Mouse (Mus musculus) skeletal muscle tissue, adult 2 months (tissue): ENCODE measurements around the gene Gemin2.
"Not testable (repeated sequence)": the region's sequence is repeated elsewhere in the genome, so short reads cannot be mapped to it uniquely, and the experiment has no call there.

ENCODE experiments used
- DNase-seq: peaks from one replicate; pipeline ENCODE4 v3.0.0-alpha.2; 2012; ENCODE audit warnings: low read depth, low spot score

Gene Gemin2

DNA sequence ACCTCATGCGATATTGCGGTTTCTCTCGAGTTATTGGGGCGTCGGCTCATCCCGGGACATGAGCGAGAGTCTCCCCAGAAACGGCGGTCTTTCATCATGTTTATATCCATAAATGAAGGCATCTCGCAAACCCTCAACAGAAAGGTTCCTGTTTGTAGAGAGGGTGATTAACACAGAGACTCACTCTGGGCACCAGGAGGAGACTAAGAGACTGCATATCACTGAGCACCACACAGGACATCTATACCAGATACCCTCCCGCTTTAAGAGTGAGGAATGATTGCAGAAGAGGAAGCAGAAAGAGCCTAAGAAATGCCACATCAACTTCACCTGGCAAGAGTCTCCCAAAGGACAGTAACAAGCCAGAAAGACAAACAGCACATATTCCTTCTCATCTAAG, 43.0 kb downstream of the Gemin2 start:
- DNase-seq = no peak

DNA sequence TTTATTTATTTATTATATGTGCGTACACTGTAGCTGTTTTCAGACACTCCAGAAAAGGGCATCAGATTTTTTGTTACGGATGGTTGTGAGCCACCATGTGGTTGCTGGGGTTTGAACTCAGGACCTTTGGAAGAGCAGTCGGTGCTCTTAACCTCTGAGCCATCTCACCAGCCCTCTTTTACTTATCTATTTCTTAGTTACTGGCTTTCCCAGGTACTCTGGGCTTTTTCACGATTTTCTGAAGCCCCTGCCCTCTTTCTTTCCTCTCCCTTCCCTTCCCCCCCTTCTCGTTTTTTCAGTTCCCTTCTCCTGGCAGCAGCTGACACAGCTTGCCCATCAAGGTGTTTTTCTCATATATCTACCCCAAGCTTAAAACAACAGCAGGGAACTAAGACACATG, 45.0 kb downstream of the Gemin2 start:
- not testable (repeated sequence) for DNase-seq

DNA sequence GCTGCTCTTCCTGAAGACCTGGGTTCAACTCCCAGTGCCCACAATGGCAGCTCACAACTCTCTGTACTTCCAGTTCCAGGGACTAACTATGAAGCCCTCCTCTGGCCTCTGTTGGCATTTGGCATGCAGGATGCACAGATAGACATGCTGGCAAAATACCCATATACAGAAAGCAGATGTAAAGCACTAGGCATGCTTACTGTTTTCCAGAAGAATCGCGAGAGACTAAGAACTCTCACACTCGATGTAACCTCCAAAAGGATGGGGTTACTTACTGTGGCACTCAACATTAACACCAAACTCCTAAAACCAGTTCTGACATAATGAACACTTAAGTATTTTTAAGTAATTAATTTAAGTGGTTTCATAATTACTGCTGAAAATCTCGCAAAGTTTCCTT, 47.1 kb downstream of the Gemin2 start:
- DNase-seq = no peak

DNA sequence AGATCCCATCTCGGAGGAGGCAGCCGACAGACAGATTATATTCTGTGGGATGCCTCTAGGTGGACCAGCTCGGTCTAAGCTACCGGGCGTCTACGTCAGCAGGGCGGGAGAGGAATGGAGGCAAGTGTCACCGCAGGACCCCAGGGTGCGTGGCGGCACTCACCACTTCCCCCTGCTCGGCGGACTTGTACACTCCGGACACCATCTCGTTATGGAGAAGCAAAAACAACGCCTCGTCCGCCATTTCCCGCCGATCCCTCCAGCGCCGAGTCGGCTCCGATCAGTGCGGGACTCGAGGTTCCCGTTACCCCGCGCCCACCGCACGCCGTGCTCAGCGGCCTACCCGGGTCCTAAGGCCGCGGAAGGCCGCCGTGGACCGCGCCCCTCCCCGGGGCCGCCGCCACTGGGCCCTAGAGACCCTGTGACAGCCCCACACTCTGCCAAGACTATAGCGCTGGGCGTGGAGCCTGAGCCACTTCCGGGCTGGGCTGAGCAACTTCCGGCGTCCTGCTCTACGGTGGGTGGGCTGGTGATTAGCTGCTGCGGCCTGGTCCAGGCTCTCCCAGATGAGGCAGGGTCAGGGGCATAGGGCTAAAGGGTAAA, 47.9 kb downstream of the Gemin2 start, which contains the start of gene Trappc6b:
Gene Trappc6b (minus strand): TSS at position 480 of the 603 bp plus-strand sequence.
- peak; percentile 68 for DNase-seq

DNA sequence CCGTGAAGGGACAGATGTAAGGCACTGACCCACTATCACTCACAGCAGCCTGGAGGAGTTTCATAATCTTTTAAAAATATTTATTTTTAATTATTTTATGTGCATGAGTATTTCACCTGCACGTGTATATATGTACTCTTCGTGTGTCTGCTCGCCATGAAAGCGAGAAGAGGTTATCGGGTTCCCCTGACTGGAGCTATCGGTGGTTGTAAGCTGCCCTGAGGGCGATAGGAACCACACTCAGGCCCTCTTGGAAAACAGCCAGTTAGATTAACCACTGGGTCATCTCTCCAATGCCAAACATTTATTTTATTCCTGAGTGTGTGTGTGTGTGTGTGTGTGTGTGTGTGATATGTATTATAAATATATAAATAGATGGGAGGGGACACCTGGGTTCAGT, 51.6 kb downstream of the Gemin2 start:
- DNase-seq = no peak

DNA sequence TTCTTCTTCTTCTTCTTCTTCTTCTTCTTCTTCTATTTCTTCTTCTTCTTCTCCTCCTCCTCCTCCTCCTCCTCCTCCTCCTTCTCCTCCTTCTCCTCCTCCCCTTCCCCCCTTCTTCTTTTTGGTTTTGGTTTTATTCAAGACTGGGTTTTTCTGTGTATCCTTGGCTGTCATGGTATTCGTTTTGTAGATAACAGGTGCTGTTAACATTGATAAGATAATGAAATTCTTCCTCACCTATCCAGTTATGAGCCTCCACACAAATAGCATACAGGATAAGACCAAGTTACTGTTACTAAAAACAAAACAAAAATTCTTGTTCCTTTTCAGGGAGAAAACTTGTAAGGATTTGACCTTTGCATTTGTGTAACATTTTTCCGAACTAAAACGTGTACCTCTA, 52.6 kb downstream of the Gemin2 start:
- DNase-seq = no peak

DNA sequence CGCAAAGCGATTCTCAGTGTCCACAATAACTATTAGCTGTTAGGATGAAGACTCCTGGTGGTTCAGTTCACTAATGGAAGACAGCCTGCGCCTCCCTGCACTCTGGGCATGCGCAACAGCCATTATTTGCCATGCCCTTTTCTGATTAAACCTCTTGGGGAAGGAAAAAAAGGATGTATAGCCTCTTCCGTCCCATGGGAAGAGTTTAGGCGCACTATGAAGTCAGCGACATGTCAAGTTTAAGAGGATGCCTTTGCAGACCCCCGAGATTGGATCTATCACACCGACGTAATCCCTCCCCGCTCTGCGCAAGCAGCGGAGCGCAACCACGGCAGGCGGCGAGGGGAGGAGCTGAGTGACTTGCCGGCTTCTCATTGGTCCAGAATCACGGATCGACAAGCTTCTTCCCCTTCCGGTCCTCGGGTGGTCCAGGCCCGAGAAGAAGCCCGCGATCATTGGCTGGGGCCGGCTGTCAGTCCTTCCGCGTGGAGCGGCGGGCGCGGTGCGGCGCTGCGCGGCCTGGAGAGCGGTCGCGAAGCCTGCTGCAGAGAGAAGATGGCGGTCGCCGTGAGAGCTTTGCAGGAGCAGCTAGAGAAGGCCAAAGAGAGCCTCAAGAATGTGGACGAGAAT, 53.4 kb downstream of the Gemin2 start, which contains the start of gene Pnn:
Gene Pnn (plus strand): TSS at position 437 of the 630 bp plus-strand sequence.
- DNase-seq = peak; percentile 98

DNA sequence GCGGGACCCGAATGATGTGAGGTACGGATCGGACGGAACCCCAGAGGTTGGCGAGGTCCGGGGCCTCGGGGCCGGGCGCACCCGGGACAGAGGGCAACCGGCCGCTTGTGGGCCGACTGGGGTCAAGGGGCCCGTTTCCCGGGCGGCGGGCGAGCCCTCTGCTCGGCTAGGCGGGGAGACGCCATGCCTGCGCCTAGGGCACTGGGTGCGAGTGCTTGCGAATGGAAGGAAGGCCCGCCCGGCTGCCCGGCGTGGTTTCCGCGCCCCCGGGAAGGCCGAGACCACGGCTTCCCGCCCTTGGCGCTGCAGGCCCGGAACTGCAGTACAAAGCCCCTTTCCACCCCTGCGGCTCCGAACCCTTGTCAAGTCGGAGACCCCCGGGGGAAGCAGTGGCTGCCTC, 53.9 kb downstream of the Gemin2 start:
- no peak for DNase-seq

DNA sequence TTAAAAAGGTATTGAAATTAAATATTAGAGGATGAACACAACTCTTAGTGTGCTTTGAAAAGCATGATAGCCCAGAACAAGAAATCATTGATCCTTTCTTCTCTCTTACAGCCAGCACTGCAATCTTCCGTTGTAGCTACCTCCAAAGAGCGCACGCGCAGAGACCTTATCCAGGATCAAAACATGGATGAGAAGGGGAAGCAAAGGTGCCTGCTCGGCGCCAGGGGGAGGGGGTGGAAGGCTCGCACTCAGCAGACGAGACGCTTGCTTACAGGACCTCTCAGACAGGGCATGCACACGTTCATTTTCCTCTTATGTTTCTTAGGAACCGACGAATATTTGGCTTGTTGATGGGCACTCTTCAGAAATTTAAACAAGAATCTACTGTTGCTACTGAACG, 55.6 kb downstream of the Gemin2 start:
- no peak for DNase-seq

DNA sequence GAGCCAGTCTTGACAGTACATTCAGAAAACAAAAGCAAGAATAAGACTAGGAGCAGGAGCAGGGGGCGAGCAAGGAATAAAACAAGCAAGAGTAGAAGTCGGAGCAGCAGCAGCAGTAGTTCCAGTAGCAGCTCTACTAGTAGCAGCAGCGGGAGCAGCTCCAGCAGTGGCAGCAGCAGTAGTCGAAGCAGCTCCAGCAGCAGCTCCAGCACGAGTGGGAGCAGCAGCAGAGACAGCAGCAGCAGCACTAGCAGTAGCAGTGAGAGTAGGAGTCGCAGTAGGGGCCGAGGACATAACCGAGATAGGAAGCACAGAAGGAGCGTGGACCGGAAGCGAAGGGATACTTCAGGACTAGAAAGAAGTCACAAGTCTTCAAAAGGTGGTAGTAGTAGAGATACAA, 59.1 kb downstream of the Gemin2 start:
- no peak for DNase-seq

DNA sequence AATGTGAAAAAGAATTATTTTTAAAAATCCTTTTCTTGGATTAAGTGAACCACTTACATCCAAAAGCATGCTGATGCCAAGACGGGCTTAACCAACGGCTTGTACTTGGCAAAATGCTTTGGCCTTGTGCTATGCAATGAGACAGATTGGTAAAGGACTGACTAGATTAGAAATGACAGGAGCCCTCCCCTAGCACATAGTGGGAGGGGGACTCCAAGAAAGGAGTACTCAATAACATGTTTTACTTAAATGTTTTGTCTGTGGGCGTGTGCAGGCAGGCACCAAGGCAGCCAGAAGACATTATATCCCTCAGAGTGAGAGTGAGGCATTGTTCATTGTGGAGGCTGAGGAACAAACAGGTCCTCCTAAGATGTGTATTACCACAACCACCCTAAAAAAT, 60.9 kb downstream of the Gemin2 start:
- DNase-seq = no peak

DNA sequence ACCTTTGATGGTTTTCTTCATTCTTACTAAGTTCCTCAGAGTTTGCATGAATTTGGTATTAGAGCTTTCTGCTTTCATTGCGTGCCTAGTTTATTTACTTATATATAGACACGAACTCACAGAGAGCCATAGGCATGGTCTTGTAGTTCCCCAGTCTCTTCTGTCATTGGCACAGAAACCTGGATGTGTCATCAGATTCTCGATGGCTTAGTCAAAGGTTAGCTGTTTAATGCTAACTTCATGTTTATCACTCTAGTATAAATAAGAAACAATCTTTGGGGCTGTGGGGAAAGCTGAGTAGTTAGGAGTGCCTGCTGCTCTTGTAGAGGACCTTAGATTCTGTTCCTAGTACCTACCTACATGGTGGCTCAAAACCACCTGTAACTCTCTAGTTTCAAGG, 63.8 kb downstream of the Gemin2 start:
- no peak for DNase-seq

DNA sequence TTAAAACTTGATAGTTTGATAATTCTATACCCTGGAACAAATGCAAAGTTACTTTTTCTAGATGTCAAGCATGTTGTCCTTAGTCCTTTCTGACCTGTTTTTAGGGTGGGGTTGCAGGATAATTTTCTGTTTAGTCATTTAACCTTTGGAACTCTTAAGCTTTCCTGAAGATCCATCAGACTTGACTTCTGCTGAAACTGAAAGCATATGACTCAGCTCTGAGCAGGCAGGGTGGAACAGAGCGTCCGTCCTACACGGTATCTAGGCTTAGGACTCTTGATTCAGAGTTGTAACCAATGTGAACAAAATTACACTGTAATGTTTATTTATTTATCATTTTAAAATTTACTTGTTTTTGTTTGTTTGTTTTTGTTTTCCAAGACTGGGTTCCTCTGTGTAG, 64.7 kb downstream of the Gemin2 start:
- no peak for DNase-seq
